Mouse (Mus musculus) skeletal muscle tissue, adult 2 months (tissue): ENCODE results near the gene Copg2.
"Not testable (repeated sequence)": the region's sequence is repeated elsewhere in the genome, so short reads cannot be mapped to it uniquely, and the experiment has no call there.

Experiments used
- DNase-seq: peaks from one replicate; pipeline ENCODE4 v3.0.0-alpha.2; 2012; ENCODE audit warnings: low read depth, low spot score

Gene Copg2

GRCm38 (mm10) chr6:30832241-30832640 is 64.4 kb downstream of the Copg2 start:
- DNase-seq, result no peak

- no peak for DNase-seq
Measured at GRCm38 (mm10) chr6:30813626-30814025, 83.0 kb downstream of the Copg2 start.

GRCm38 (mm10) chr6:30805053-30805752 is 91.4 kb downstream of the Copg2 start:
- no peak for DNase-seq

- DNase-seq, result peak; percentile 25
Measured at GRCm38 (mm10) chr6:30804389-30805052, 92.1 kb downstream of the Copg2 start.

- not testable (repeated sequence) for DNase-seq
Measured at GRCm38 (mm10) chr6:30802915-30803314, 93.7 kb downstream of the Copg2 start.

- DNase-seq, result no peak
Measured at GRCm38 (mm10) chr6:30751209-30751608, 145.4 kb downstream of the Copg2 start.

GRCm38 (mm10) chr6:30750482-30750881 is 146.1 kb downstream of the Copg2 start:
- no peak for DNase-seq

- no peak for DNase-seq
Measured at GRCm38 (mm10) chr6:30749892-30750291, 146.7 kb downstream of the Copg2 start.

GRCm38 (mm10) chr6:30749042-30749689 is 147.4 kb downstream of the Copg2 start:
- no peak for DNase-seq

GRCm38 (mm10) chr6:30748358-30748910 is 148.2 kb downstream of the Copg2 start:
- DNase-seq, result no peak

GRCm38 (mm10) chr6:30747631-30748357 is 148.8 kb downstream of the Copg2 start:
- DNase-seq, result no peak

GRCm38 (mm10) chr6:30745591-30745990 is 151.0 kb downstream of the Copg2 start:
- DNase-seq, result no peak

GRCm38 (mm10) chr6:30744846-30745245 is 151.7 kb downstream of the Copg2 start:
- DNase-seq, result no peak

- DNase-seq, result no peak
Measured at GRCm38 (mm10) chr6:30739177-30739747, 157.3 kb downstream of the Copg2 start.

- no peak for DNase-seq
Measured at GRCm38 (mm10) chr6:30738464-30739006, 158.1 kb downstream of the Copg2 start.

- DNase-seq, result peak; percentile 48
Measured at GRCm38 (mm10) chr6:30737548-30738463, 158.8 kb downstream of the Copg2 start.

GRCm38 (mm10) chr6:30736864-30737547 is 159.6 kb downstream of the Copg2 start:
- DNase-seq, result peak; percentile 31

GRCm38 (mm10) chr6:30736372-30736762 is 160.2 kb downstream of the Copg2 start:
- no peak for DNase-seq

GRCm38 (mm10) chr6:30735728-30736371 is 160.7 kb downstream of the Copg2 start:
- no peak for DNase-seq
